Mouse (Mus musculus) lung, adult 2 months (tissue): ENCODE data around the gene Prkch.

Source experiments
- CTCF ChIP-seq: fragments of 200-500 bp; IDR thresholded peaks from 2 replicates; pipeline ENCODE4 v1.5.1; 2011; ENCODE audit warnings: mild to moderate bottlenecking, low read length, control low read depth; ENCODE audit not compliant: insufficient read depth
- POLR2A ChIP-seq: fragments of 200-500 bp; IDR thresholded peaks from 2 replicates; pipeline ENCODE4 v1.6.1; 2011; ENCODE audit warnings: low read depth, mild to moderate bottlenecking, control low read depth, low read length, borderline replicate concordance; ENCODE audit errors: extremely low read depth

GRCm38 (mm10) chr12:73824828-73825227, 240.2 kb downstream of the Prkch start:
- TF ChIP-seq CTCF: no peak
- TF ChIP-seq POLR2A: no peak
